Mouse (Mus musculus) heart, postnatal 0 days (tissue): ENCODE measurements around the gene Cryab. TPM values are rescaled to one million over a fixed set of nuclear protein-coding genes. Genes with fewer than 3 reads are reported as not detected.

ENCODE experiments used
- ATAC-seq: fragments of 200-750 bp; cut with Nextera tagmentation; 2 replicates; pipeline ENCODE4 v1.8.0; 2017; ENCODE audit warnings: low read depth, moderate number of reproducible peaks, moderate library complexity; ENCODE audit not compliant: insufficient read depth
- DNase-seq: peaks from one replicate; pipeline ENCODE4 v3.0.0-alpha.2; 2016; ENCODE audit warnings: low spot score
- H3K27ac ChIP-seq: fragments of 300-500 bp; sonication (generic); 2 replicates; pipeline ENCODE4 v1.5.1; 2014; ENCODE audit warnings: low read depth, mild to moderate bottlenecking
- H3K27me3 ChIP-seq: fragments of 300-500 bp; sonication (generic); 2 replicates; pipeline ENCODE4 v1.6.1; 2014; ENCODE audit warnings: low read length, mixed read lengths; ENCODE audit not compliant: control insufficient read depth, insufficient read depth
- H3K36me3 ChIP-seq: fragments of 300-500 bp; sonication (generic); replicated peaks from 2 replicates; pipeline ENCODE4 v1.6.1; 2014; ENCODE audit warnings: low read length, mixed read lengths; ENCODE audit not compliant: control insufficient read depth, insufficient read depth
- H3K4me1 ChIP-seq: fragments of 300-500 bp; sonication (generic); 2 replicates; pipeline ENCODE4 v1.6.1; 2014; ENCODE audit warnings: antibody characterized with exemption; ENCODE audit not compliant: control insufficient read depth, insufficient read depth
- H3K4me2 ChIP-seq: fragments of 300-500 bp; sonication (generic); 2 replicates; pipeline ENCODE4 v1.6.1; 2014; ENCODE audit warnings: low read depth, mild to moderate bottlenecking, low read length, moderate library complexity
- H3K4me3 ChIP-seq: fragments of 300-500 bp; sonication (generic); 2 replicates; pipeline ENCODE4 v1.5.1; 2014; ENCODE audit warnings: low read depth, low read length
- H3K9ac ChIP-seq: fragments of 300-500 bp; sonication (generic); replicated peaks from 2 replicates; pipeline ENCODE4 v1.6.1; 2014; ENCODE audit warnings: low read depth, low read length, mixed read lengths
- H3K9me3 ChIP-seq: fragments of 300-500 bp; sonication (generic); replicated peaks from 2 replicates; pipeline ENCODE4 v1.6.1; 2016; ENCODE audit warnings: low read length; ENCODE audit not compliant: control insufficient read depth
- CTCF ChIP-seq: IDR thresholded peaks from 2 replicates; pipeline ENCODE4 v1.5.1; 2016; ENCODE audit warnings: antibody characterized with exemption, control low read depth, low read depth
- EP300 ChIP-seq: IDR thresholded peaks from 2 replicates; pipeline ENCODE4 v1.6.1; 2016; ENCODE audit warnings: antibody characterized with exemption, low read depth
- WGBS: fragments of 180-500 bp; shearing (Covaris S2); extraction: QIAGEN DNeasy Blood & Tissue Kit; methylation state at CpG from one replicate; pipeline ENCODE4 v1.1.7; 2014; 5-methylcytosine and 5-hydroxymethylcytosine counted together
- polyA plus RNA-seq: library from polyadenylated mRNA; unstranded; fragments of >200 nt; fragmentation: Nextera tagmentation; extraction: Ambion mirVana; gene quantifications from 2 replicates; pipeline ENCODE4 v1.2.1, GENCODE M21; 2015
- total RNA-seq: library from RNA; depleted of rRNA; stranded (reverse); fragments of >200 nt; gene quantifications from 2 replicates; pipeline ENCODE4 v1.2.3, GENCODE M21; 2014; ENCODE audit warnings: low replicate concordance

The Cryab gene
- total and polyA plus RNA-seq, 2 experiments from 2014 or later, result 766 to 1,736 TPM

DNA sequence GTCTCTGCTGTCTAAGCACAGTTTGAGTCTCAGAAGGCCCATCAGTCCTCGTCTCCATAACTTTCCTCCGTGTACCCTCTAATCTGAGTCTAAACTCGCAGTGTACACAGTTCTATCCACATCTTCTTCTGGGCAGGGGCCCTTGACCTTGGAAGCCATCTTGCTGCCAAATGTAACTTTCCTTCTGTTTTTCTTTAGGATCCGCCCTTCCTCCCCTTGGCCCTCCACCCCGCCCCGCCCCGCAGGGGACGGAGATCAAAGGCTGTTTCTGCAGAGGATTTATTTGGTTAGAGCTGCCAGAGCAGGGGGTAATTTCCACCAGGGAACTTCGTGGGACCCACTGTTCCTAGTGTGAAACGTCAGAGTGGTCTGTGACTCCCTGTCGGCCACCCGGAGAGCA is 30.1 kb upstream of the Cryab start:
- H3K4me1 ChIP-seq, result peaks cover 30% of the 10 kb centered on the region
- ATAC-seq (no peak), DNase-seq (no peak)
- H3K4me3 ChIP-seq, result no peak overlapping the region
- H3K4me2 ChIP-seq, result no peak overlapping the region
- TF ChIP-seq EP300 (no peak), CTCF (no peak)
- H3K27me3 ChIP-seq, result no peaks in the 10 kb centered on the region
- WGBS, result 46% methylated on average over 12 of the region's 12 CpGs
- H3K9me3 ChIP-seq, result no peaks in the 10 kb centered on the region
- H3K27ac ChIP-seq, result 0 out of 2 replicates have a peak overlapping the region, but pooled peaks have one; percentile 25
- H3K9ac ChIP-seq, result no peak overlapping the region
- no peaks in the 10 kb centered on the region for H3K36me3 ChIP-seq

DNA sequence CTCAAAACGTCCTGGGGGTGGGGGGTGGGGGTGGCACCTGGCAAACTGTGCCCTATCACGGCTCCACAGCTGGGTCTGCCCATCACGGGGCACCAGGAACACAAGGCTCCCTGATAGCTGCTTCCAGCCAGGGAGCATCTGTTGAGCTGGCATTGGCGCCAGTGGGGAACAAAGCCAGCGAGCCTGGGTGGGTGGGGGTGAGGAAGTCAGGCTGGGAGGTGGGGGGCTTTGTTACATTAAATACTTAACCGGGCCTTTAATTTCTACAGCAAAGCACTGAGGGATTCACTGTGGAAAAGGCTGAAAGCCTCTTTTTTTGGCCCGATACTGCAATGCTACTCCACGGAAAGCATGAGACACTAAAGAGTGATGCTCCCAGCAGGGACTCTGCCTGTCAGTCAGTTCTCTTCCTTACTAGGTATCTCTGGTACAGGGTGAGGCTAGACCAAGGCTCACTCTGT is 28.6 kb upstream of the Cryab start:
- ATAC-seq, result peak; percentile 63
- H3K36me3 ChIP-seq, result no peaks in the 10 kb centered on the region
- peaks cover 37% of the 10 kb centered on the region for H3K4me1 ChIP-seq
- H3K4me3 ChIP-seq, result no peak overlapping the region; the same call in 1 of the 2 replicates
- no peak overlapping the region for H3K9ac ChIP-seq
- H3K27me3 ChIP-seq, result no peaks in the 10 kb centered on the region
- peak overlapping the region; percentile 58; the same call in 1 of the 2 replicates for H3K4me2 ChIP-seq
- TF ChIP-seq EP300 (peak; percentile 81), CTCF (no peak)
- peak overlapping the region; percentile 95 for H3K27ac ChIP-seq
- WGBS, result 20% methylated on average over 8 of the region's 8 CpGs
- DNase-seq, result peak; percentile 45
- no peaks in the 10 kb centered on the region for H3K9me3 ChIP-seq

DNA sequence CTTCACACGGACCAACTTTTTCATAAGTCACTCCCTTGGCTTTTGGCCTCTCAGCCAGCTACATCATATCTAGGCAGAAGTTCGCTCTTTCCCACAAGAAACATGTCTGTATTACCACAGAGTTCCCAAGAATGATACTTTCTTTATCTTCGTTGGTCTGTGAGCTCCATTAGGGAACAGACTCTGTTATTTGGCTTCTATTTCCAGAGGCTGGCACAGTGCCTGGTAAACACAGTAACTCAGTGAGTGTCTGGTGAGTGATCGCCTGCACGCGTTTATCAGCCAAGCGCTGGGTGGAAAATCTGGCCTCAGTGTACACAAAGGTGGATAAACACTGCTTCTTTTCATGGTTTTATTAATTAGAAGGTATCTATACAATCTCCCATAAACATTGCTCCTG is 27.7 kb upstream of the Cryab start:
- DNase-seq (peak; percentile 84), ATAC-seq (peak; percentile 54)
- Histone ChIP-seq H3K4me3 (peak overlapping the region; percentile 31), H3K4me1 (peaks cover 37% of the 10 kb centered on the region), H3K27ac (peak overlapping the region; percentile 95), H3K4me2 (peak overlapping the region; percentile 58), H3K9me3 (no peaks in the 10 kb centered on the region), H3K9ac (peak overlapping the region; percentile 47), H3K36me3 (no peaks in the 10 kb centered on the region), H3K27me3 (no peaks in the 10 kb centered on the region)
- 7% methylated on average over 7 of the region's 7 CpGs for WGBS
- TF ChIP-seq EP300 (no peak), CTCF (no peak)

DNA sequence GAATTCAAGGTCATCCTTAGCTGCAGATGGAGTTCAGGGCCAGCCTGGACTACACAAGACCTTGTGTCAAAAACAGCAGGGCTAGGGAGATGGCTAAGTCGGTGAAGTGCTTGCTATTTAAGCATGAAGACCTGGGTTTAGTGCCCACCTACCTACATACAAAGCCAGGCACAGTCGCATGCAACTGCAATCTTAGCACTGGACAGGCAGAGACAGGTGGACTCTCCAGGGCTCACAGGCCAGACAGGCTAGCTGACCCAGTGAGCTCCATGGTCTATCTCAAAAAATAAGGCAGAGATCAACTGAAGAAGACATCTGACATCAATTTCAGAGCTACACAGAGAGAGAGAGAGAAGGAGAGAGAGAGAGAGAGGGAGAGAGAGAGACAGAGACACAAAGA is 27.0 kb upstream of the Cryab start:
- no peak overlapping the region for H3K9ac ChIP-seq
- peaks cover 33% of the 10 kb centered on the region for H3K4me1 ChIP-seq
- H3K9me3 ChIP-seq, result no peaks in the 10 kb centered on the region
- H3K4me3 ChIP-seq, result no peak overlapping the region
- no peak for DNase-seq
- no peaks in the 10 kb centered on the region for H3K27me3 ChIP-seq
- WGBS, result 63% methylated on average over 2 of the region's 2 CpGs
- ATAC-seq, result no peak
- no peaks in the 10 kb centered on the region for H3K36me3 ChIP-seq
- TF ChIP-seq EP300 (no peak), CTCF (no peak)
- H3K27ac ChIP-seq, result peak overlapping the region; percentile 95
- H3K4me2 ChIP-seq, result no peak overlapping the region

DNA sequence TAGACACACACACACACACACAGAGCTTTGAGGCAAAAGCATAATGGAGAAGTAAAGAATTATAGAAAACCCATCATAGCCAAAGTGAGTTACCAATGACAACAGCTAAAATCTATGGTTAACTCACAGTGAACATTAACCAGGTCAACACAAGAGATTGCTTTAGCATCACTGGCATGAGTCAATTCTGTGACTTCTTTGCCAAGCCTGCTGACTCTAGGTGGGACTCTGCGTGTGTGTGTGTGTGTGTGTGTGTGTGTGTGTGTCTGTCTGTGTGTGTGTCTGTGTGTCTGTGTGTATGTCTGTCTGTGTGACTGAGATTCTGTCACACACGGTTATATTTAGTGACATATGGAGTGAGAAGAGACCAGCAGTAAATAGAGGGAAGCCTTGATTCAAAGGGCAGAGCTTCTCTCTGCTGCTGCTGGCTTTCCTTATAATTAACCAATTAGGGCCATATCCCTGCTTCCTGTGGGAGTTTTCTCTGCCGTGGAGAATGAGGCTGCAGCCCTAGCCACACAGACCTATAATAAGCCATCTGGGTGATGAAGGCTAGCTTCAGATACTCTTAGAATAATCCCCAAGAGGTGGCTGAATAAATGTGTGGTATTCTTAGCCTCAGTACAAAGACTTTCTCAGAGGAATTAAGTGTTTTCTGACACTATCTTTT is 26.3 kb upstream of the Cryab start:
- ATAC-seq, result no peak
- TF ChIP-seq CTCF (no peak), EP300 (no peak)
- Histone ChIP-seq H3K9me3 (no peaks in the 10 kb centered on the region), H3K9ac (no peak overlapping the region), H3K27ac (peak overlapping the region; percentile 95), H3K36me3 (no peaks in the 10 kb centered on the region), H3K27me3 (no peaks in the 10 kb centered on the region), H3K4me3 (no peak overlapping the region), H3K4me1 (peaks cover 33% of the 10 kb centered on the region), H3K4me2 (no peak overlapping the region)
- WGBS, result 27% methylated on average over 3 of the region's 3 CpGs
- no peak for DNase-seq
